Mouse (Mus musculus): ENCODE data around the gene Traf3ip2. TPM values are rescaled to one million over a fixed set of nuclear protein-coding genes. Genes with fewer than 3 reads are reported as not detected.

Traf3ip2 gene
- 10 to 100 TPM; 29.5 to 48.1 (median 47.8) TPM for polyA plus RNA-seq (2017; shearing (Covaris generic))

DNA sequence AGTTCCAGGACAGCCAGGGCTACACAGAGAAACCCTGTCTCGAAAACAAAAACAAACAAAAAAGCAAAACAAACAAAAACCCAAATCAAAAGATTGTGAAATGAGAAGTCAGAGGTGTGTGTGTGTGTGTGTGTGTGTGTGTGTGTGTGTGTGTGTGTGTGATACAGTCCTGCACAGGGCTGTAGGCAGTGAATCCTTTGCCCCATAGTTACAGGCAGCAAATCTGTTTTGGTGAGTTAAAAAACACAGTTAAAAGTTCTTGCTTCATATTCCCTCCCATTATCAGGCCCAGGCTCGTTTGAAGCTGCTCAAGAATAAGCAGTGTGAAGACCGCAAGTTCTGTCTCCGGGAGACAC lies at the start of gene Traf3ip2:
Gene Traf3ip2, plus strand, starts transcription at position 302 of the 356 bp plus-strand sequence.
- ATAC-seq, result no peak

- no peak for ATAC-seq
These were observed 49.0 kb upstream of the Traf3ip2 start for GRCm38 (mm10) chr10:39563552-39564223.

DNA sequence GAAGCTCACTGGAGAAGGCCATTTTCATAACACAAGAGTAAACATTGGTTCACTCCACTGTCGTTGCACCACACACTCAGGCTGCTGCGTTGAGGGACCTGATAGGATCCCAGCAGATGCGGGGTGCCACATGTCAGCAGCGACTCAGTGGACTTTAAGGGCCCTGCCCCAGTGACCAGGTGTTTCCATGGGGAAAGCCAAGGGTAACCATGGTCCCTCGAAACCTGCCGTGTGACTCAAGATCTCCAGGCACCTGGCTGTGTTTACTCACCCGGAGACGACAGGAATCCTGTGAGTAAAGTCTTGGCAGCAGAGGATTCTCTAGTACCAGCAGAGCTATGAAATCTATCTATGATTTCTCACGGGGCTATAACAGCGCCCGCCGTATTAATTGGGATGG lies 45.8 kb upstream of the Traf3ip2 start:
- no peak for ATAC-seq

DNA sequence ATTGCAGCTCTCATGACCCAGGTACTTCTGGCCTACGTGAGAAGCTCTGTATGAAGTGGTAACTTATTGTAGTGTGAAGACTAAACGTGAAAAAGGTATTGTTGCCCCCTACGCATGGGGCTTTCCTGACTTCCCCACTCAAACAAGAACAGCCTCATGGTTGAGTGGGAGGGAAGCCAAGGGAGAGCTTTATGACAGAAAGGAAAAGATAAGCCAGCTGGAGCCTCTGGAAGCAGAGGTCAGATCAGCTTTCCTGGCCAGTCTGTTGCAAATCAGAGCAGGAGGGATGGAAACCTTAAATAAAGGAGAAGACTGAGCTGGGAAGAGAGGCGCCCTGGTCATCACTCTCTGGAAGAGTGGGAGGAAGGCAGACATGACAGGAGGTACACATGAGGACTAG lies 43.7 kb upstream of the Traf3ip2 start:
- no peak for ATAC-seq

GRCm38 (mm10) chr10:39571011-39571410 lies 41.7 kb upstream of the Traf3ip2 start:
- ATAC-seq, result no peak

DNA sequence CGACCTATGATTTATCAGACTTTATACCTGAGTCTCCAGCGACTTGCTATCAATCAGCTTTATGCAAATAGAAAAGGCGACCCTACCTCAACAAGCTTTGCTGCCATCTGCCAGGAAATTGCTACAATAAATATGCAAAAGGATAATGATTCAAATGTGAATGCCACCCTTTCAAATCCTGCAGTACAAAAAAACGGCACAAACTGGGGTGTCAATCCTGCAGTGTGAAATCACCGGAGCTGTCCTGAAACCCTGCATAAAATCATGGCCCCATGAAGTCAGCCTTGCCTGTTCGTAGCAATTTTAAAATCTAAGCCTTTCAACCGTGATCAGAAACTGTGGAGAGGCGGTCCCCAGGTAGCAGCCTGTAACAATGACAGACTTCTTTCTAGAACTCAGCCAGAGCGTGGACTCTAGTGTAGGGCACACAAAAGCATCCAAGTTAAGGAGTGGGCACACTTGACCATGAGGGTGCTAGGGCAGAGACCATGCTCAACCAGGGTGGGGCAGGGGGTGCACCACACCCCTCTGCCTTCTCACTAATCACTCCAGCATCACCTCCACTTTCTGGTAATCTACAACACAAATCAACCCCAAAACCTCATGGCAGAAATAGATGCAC lies 40.6 kb upstream of the Traf3ip2 start:
- ATAC-seq, result no peak

DNA sequence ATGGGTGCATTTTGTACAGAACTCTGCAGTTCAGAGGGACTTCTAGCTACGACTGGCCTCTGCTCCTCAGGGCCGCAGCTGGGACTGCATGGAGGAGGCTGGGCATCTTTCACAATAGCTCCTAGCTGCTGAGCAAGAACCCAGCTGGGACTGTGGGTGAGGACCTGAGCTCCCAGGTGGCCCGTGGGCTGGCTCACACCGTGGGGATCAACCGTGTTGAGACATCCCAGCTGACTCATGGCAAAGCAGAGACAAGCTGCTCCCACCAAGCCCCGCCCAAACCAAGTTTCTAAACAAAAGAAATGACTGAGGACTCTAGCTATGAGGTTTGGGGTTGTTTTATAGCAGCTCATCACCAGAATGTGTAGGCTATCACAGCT lies 40.1 kb upstream of the Traf3ip2 start:
- no peak for ATAC-seq

- no peak for ATAC-seq
These were observed 36.3 kb upstream of the Traf3ip2 start for GRCm38 (mm10) chr10:39576466-39576865.

GRCm38 (mm10) chr10:39580477-39580876 lies 32.3 kb upstream of the Traf3ip2 start:
- no peak for ATAC-seq

DNA sequence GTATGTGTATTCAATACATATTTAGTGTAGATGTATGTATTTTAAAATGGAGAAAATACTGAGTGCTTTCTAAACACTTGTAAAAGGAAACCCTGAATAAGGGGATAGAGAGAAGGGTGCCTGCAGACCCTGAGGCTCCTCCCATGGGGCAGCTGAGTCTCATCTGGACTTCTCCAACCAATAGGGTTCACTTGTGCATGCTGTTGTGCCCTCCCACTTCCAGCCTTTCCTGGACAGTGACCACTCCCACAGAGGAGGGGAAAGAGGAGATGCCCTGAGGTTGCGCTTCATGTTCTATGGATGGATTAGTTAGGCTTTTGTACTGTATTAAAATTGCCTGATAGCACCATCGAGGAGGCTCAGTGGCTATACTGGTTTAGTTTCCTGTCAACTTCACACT lies 30.3 kb upstream of the Traf3ip2 start:
- no peak for ATAC-seq

DNA sequence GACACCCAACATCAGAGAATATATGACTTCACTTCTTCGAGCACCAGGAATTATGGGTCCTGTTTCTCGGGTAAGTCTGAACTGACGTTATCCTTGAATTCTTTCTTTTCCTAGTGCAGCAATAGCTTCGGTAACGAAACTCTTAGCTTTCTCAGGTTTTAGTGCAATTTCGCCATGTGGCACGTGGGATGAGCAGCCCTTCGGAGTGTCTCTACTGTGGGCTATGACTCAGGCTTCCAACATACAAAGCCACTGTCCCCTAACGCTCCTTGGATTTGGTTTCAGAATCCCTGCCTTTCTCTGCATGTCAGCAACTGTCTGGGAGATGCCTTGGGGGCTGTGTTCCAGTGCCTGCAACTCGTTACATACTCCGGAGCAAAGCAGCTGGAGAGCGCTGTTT lies 29.0 kb upstream of the Traf3ip2 start:
- no peak for ATAC-seq

- ATAC-seq, result no peak
These were observed 25.3 kb upstream of the Traf3ip2 start for GRCm38 (mm10) chr10:39587290-39587925.

DNA sequence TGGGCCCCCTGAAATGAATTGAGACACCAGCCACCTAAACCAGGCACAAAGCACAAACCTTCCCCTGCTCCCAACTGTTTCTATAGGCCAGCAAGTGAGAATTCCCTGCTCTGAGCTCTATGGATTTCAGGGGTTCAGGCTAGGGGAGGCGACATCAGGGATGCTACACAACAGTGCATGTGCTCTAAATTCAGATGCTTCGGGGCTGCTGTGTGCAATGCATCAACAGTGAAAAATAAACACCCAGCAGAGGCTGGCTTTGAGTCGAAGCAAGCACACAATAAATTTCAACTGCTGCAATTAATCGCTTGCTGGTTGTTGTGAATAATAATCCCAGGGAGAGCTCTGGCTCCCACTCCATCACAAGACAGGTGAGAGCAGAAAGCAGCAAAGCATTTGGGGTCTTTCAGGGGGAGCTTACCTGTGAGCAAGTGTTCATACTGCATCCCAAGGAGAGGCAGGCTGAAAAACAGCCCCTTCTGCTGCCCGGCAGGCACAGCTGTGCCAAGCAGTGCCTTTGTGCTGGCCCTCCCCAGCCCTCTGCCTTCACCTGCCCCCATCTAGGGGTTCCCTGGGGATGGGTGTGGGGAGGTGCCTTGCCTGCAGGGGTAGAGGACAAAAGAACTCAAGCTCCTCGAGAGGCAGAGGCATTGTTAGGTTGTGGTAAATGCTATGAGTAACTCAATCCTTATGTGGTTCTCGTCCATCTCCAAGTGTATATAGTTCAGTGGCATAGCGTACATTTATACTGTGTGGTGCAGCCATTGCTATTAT lies 24.6 kb upstream of the Traf3ip2 start:
- no peak for ATAC-seq

DNA sequence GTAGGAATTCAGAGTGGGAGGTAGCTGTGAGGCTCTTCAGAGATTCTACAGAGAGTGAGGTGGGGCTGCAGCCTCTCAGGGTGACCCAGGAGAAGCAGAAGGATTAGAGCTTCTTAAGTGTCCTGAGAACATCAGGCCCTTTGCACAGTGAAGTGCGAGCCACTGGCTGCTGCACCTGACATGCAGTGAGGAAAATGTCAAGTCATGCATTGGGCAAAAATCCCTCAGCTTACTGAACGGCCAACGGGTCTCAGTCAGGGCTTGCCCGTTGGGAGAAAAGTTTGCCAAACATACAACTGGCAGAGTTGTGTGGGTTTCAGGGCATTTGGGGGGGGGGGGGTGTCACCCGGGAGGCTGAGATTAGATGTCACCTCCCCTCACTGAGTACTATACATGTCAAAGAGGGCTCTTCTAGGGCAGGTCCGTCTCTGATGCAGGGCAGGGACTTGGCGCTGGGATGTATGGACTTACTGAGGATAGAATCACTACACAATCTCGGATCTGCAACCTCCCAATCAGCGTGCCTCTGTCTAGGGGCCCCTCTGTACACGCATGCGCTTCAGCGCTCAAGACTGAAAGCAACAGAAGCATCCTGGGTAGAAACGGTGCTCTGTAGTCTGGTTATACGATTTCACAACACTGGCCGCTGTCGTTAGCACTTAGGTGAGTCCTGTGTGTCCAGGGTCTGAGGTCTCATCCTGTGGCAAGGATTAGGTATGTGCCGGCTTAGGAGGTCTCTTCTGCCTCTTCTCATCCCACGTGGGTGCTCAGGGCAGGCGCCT lies 22.8 kb upstream of the Traf3ip2 start:
- ATAC-seq, result no peak

- ATAC-seq, result no peak
These were observed 22.1 kb upstream of the Traf3ip2 start for GRCm38 (mm10) chr10:39590629-39591028.

DNA sequence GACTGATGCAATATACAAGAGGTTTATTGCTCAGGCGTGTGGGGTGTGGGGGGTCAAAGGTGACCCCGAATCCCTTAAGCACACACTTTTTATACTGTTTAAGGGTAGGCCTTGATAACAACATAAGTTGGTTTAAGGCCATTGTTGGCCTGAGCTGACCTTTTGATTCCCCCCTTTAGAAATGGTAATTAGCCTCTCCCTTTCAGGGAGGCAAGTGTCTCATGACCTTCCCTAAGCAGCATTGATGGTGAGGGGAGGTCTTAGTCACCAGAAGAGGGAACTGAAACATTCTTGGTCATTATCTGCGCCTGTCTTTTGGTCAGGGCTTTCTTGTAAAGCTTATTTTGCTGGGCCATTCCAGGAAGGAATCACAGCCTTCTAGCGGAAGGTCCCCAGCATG lies 20.2 kb upstream of the Traf3ip2 start:
- no peak for ATAC-seq

DNA sequence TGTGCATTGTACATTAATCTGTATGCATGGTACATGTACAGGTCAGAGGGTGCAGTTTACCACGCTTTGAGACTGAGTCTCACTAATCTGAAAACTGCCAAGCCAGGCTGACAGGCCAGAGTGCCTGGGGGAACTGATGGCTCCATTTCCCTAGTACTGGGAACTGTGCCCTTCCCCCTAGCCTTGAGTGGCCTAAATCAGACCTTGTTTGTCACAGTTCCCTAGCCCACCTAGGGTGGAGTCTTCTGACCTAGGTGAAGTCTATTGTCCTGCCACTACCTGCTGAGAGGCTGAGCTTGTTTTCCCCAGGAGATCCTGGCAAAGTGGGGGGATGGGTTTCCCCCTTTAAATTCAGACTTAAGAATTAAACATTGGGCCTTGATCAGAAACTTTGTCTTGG lies 18.0 kb upstream of the Traf3ip2 start:
- ATAC-seq, result no peak

DNA sequence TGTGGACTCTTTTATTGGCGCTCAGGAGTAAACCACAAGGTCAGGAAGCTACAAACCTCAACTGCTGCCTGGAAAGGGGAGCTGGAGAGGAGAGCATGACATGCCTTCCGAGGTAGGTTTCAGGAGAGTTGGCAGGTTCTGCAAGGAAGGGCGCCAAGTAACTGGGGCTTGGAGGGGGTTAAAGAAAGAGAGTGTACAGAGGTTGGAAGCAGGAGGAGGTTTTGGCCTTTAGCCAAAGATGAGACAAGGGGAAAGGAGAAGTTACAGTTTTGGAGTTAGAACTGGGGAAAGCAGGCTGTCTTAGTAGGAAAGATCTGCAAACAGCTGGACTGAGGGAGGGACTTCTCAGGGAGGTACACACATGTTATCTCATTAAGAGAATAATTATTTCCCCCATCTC lies 16.9 kb upstream of the Traf3ip2 start:
- no peak for ATAC-seq

GRCm38 (mm10) chr10:39597116-39597791 lies 15.5 kb upstream of the Traf3ip2 start:
- no peak for ATAC-seq

DNA sequence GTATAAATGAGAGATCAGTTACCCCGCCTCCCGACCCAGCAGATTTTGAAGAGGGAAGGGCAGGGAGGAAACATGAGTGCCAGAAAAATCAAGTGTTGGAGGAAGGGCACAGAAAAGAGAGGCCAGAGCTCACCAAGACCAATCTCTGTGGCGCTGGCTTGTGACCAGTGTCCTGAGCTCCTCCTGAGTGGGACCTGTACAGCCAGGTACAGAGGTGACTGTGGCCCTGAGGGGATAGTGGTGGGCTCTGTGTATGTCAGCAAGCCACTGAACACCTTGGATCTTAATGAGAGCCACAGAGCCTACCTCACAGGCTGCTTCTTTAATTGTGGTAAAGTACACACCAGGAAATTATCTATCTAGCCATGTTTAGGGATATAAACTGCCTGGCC lies 14.9 kb upstream of the Traf3ip2 start:
- no peak for ATAC-seq

GRCm38 (mm10) chr10:39599601-39600000 lies 13.1 kb upstream of the Traf3ip2 start:
- ATAC-seq, result no peak

DNA sequence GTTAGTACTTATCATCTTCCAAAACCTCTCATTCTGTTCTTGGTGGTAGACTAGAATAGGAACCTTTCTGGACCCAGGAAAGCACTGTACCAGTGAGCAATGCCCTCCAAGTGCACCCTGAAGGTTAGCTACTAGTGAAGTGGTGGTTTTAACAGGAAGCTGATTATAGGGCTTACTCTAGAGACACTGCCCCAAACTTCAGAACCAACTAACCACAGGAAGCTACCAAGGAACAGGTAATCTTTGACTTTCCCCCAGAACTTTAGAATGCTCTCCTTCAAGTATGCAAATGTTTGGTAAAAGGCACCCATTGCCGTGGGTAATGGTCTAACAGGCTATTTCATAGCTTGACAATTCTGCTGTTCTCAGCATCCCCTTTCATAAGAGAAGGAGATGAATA lies 12.6 kb upstream of the Traf3ip2 start:
- peak; percentile 96 for ATAC-seq
